Comparison of ENCODE assay signal across 10 mouse cellular contexts in genomic region chr1:52598361-52598760, GRCm38 (mm10). TPM values are rescaled to one million over a fixed set of nuclear protein-coding genes. Genes with fewer than 3 reads are reported as not detected.
A peak's percentile ranks its signal among the peaks of the same experiment; 100 is the strongest.
DNase-seq lines count a peak whose midpoint lies in the region; ATAC-seq lines count a peak whose summit lies in the region.
"Had no signal": no experiment of that assay in that cellular context is flagged by ENCODE, and none has a peak within 500 bp of the region (broad histone marks: within the 10 kb centered on the region; RNA-seq: fewer than 3 reads in every experiment).

No protein-coding gene starts in this region.

- peaks cover 10% of the 10 kb centered on the region; the same call in 1 of the 2 replicates for H3K4me1 ChIP-seq in hindbrain, embryonic 15.5 days (replicated peaks)
- 0 out of 2 replicates have a peak, but pooled peaks cover 3% of the 10 kb centered on the region for H3K4me1 ChIP-seq in hindbrain, embryonic 12.5 days
- peaks cover 13% of the 10 kb centered on the region; the same call in 1 of the 2 replicates for H3K4me1 ChIP-seq in lung, embryonic 15.5 days
- peaks cover 5% of the 10 kb centered on the region; the same call in 1 of the 2 replicates for H3K4me1 ChIP-seq in stomach, embryonic 14.5 days (ENCODE audit: control insufficient read depth, insufficient read depth, low read length)
- H3K4me1 ChIP-seq: embryonic facial prominence, embryonic 15.5 days; midbrain, embryonic 10.5 days had no signal

- no peak overlapping the region for H3K9ac ChIP-seq in hindbrain, embryonic 15.5 days
- no peak overlapping the region for H3K9ac ChIP-seq in hindbrain, embryonic 12.5 days
- no peak overlapping the region for H3K9ac ChIP-seq in lung, embryonic 15.5 days
- no peak overlapping the region for H3K9ac ChIP-seq in stomach, embryonic 14.5 days (replicated peaks; ENCODE audit: low read depth, low read length)
- H3K9ac ChIP-seq: embryonic facial prominence, embryonic 15.5 days had no signal

- no peak overlapping the region for H3K4me2 ChIP-seq in hindbrain, embryonic 15.5 days
- H3K4me2 ChIP-seq in hindbrain, embryonic 12.5 days (replicated peaks) = no peak overlapping the region
- H3K4me2 ChIP-seq in lung, embryonic 15.5 days = peak overlapping the region; percentile 37
- H3K4me2 ChIP-seq in stomach, embryonic 14.5 days (replicated peaks; ENCODE audit: low read depth, low read length) = peak overlapping the region; percentile 18; the same call in 1 of the 2 replicates

- H3K9me3 ChIP-seq in hindbrain, embryonic 15.5 days = no peaks in the 10 kb centered on the region
- no peaks in the 10 kb centered on the region for H3K9me3 ChIP-seq in hindbrain, embryonic 12.5 days (replicated peaks)
- no peaks in the 10 kb centered on the region for H3K9me3 ChIP-seq in lung, embryonic 15.5 days
- no peaks in the 10 kb centered on the region for H3K9me3 ChIP-seq in stomach, embryonic 14.5 days (ENCODE audit: control insufficient read depth, low read depth, low read length)
- H3K9me3 ChIP-seq: embryonic facial prominence, embryonic 15.5 days; midbrain, embryonic 10.5 days had no signal

- 56% methylated on average over 4 of the region's 4 CpGs for WGBS in hindbrain, embryonic 15.5 days
- WGBS in hindbrain, embryonic 12.5 days = 62% methylated on average over 4 of the region's 4 CpGs
- 63% methylated on average over 4 of the region's 4 CpGs for WGBS in lung, embryonic 15.5 days
- WGBS in stomach, embryonic 14.5 days = 61% methylated on average over 4 of the region's 4 CpGs

- no peaks in the 10 kb centered on the region for H3K27me3 ChIP-seq in hindbrain, embryonic 15.5 days
- H3K27me3 ChIP-seq in hindbrain, embryonic 12.5 days = no peaks in the 10 kb centered on the region
- H3K27me3 ChIP-seq in lung, embryonic 15.5 days = no peaks in the 10 kb centered on the region
- H3K27me3 ChIP-seq in stomach, embryonic 14.5 days (ENCODE audit: control insufficient read depth, insufficient read depth, low read length) = no peaks in the 10 kb centered on the region
- H3K27me3 ChIP-seq: embryonic facial prominence, embryonic 15.5 days had no signal

- no peak overlapping the region for H3K4me3 ChIP-seq in hindbrain, embryonic 15.5 days
- no peak overlapping the region for H3K4me3 ChIP-seq in hindbrain, embryonic 12.5 days
- H3K4me3 ChIP-seq in lung, embryonic 15.5 days = no peak overlapping the region
- no peak overlapping the region for H3K4me3 ChIP-seq in stomach, embryonic 14.5 days (ENCODE audit: low read depth, low read length)
- H3K4me3 ChIP-seq: embryonic facial prominence, embryonic 15.5 days; midbrain, embryonic 10.5 days had no signal

- ATAC-seq in hindbrain, embryonic 15.5 days (ENCODE audit: low FRiP score, low read depth) = no peak
- no peak for ATAC-seq in hindbrain, embryonic 12.5 days (ENCODE audit: low FRiP score)
- no peak for ATAC-seq in lung, embryonic 15.5 days (ENCODE audit: borderline replicate concordance, extremely low read depth, low FRiP score, low TSS enrichment)
- no peak for ATAC-seq in stomach, embryonic 14.5 days (ENCODE audit: insufficient number of reproducible peaks, insufficient read depth, low FRiP score, low read depth)

- 0 out of 2 replicates have a peak overlapping the region, but pooled peaks have one; percentile 20 for H3K27ac ChIP-seq in hindbrain, embryonic 15.5 days (replicated peaks)
- H3K27ac ChIP-seq in hindbrain, embryonic 12.5 days = no peak overlapping the region
- no peak overlapping the region for H3K27ac ChIP-seq in lung, embryonic 15.5 days
- peak overlapping the region; percentile 2; the same call in 1 of the 2 replicates for H3K27ac ChIP-seq in stomach, embryonic 14.5 days (ENCODE audit: low read length)
- H3K27ac ChIP-seq: embryonic facial prominence, embryonic 15.5 days; midbrain, embryonic 10.5 days had no signal

- peak; percentile 7 for DNase-seq in cerebellum, adult 8-10 months
- no peak for DNase-seq in cerebellum, postnatal 4 days (ENCODE audit: low spot score in 2 of 2)
- DNase-seq in lung, postnatal 10 days = no peak
- DNase-seq in urinary bladder, postnatal 36 days (ENCODE audit: low spot score in 2 of 2) = no peak

- H3K36me3 ChIP-seq in hindbrain, embryonic 15.5 days = no peaks in the 10 kb centered on the region
- H3K36me3 ChIP-seq in hindbrain, embryonic 12.5 days = no peaks in the 10 kb centered on the region
- H3K36me3 ChIP-seq in lung, embryonic 15.5 days = no peaks in the 10 kb centered on the region
- no peaks in the 10 kb centered on the region for H3K36me3 ChIP-seq in stomach, embryonic 14.5 days (ENCODE audit: control insufficient read depth, insufficient read depth, low read length)
- H3K36me3 ChIP-seq: embryonic facial prominence, embryonic 15.5 days; midbrain, embryonic 10.5 days had no signal

RNA-seq across cellular contexts. Expression of gene Nemp2, which starts 32.1 kb away (rescaled TPM):
- 4.5 and 5.9 TPM in 2 replicates for polyA plus RNA-seq in hindbrain, embryonic 15.5 days (2015; fragmentation: Nextera tagmentation; extraction: Ambion mirVana)
- 10.7 and 12.0 TPM in 2 replicates for polyA plus RNA-seq in hindbrain, embryonic 12.5 days (2016; fragmentation: Nextera tagmentation; extraction: Ambion mirVana)
- 9.6 and 9.8 TPM in 2 replicates for polyA plus RNA-seq in lung, embryonic 15.5 days (2015; fragmentation: Nextera tagmentation; extraction: Ambion mirVana)
- polyA plus RNA-seq in stomach, embryonic 14.5 days (2014; fragmentation: Nextera tagmentation; extraction: Ambion mirVana) = 14.3 and 16.2 TPM in 2 replicates

Comparison
In these comparisons a context has a peak if more than half of its experiments do, and no peak if none do; other contexts are left out.
1. H3K27ac ChIP-seq: peak in hindbrain, embryonic 15.5 days (single experiment) and stomach, embryonic 14.5 days (single experiment); none in hindbrain, embryonic 12.5 days (single experiment) and lung, embryonic 15.5 days (single experiment).
2. H3K4me2 ChIP-seq: peak in lung, embryonic 15.5 days (single experiment) and stomach, embryonic 14.5 days (single experiment); none in hindbrain, embryonic 15.5 days (single experiment) and hindbrain, embryonic 12.5 days (single experiment).